Mouse (Mus musculus): ENCODE data around the gene Chpf.

DNA sequence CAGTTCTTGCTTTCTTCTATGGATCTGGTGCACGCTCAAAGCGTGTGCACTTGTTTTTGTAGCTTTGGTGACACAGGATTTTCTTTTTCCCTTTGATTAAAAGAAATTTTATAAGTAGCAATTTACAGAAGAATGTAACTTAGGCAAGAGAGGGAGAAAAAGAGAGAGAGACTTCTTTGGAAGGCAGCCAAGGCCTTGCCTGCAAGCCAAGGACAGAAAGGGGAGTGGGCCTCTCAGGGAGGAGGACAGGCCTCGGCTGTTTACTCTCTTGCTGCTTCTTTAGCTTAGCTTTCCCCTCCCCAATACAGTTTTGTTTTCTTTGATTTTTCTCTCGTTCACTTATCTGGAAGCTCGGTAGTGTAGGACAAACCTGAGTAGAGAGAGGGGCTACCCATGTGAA, 40.5 kb upstream of the Chpf start:
- TF ChIP-seq CTCF (IDR thresholded peaks at IDR 0.05; ENCODE audit: extremely low read depth, insufficient read length, insufficient replicate concordance, low read depth, low read length) (no peak), POLR2A (IDR thresholded peaks at IDR 0.05; ENCODE audit: low read depth, low read length) (no peak)
